Mouse (Mus musculus): Measurements from ENCODE around the gene Rab10.

The Rab10 gene

GRCm38 (mm10) chr12:3309391-3310320 is at the start of gene Rab10:
Rab10 (minus strand) TSS chr12:3309969.
- in situ Hi-C loops (cut with MboI; ENCODE audit: low sequenced_read_pairs) = no loop called here

- in situ Hi-C loops (cut with MboI; ENCODE audit: low sequenced_read_pairs) = loop anchor here (10.0 kb wide), 1 partner anchor 105 kb away; no protein-coding TSS in a partner anchor
Observed at GRCm38 (mm10) chr12:3359302-3359701, 49.5 kb upstream of the Rab10 start.

DNA sequence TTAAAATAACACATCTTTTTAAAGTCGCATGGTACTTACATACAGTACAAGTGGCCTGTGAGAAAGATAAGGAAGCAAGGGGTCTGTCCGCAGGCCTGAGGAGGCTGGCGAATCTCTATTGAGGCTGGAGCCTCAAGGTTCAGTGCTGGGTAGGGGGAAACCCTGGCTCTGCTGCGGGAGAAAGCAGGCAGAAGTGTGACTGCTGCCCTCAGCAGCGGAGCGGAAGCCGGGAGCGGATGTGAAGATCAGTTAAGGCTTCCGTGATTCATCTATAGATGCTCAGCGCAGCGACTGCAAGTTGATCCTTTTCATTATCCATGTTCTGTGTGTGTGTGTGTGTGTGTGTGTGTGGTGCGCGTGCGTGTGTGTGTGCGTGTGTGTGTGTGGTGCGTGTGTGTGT is 47.1 kb upstream of the Rab10 start:
- in situ Hi-C loops (cut with MboI; ENCODE audit: low sequenced_read_pairs) = loop anchor here (10.0 kb wide), 1 partner anchor 102 kb away; no protein-coding TSS in a partner anchor

DNA sequence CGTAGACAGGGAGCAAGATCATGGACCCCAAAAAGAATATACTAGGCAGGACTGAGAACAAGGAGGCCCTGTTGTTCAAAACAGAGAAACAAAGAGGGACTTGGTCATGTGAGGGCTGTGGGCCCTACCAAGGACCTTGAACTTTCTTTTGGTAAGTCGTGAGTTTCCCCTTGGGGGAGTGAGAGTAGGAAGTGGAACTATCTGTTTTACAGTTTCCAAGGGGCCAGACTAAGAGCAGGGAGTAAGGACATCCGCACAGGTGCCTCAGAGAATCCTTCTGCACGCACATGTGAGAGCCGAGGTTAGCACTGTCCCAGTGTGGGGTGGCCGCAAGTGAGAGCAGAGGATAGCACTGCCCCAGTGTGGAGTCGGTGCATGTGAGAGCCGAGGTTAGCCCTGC is 45.3 kb upstream of the Rab10 start:
- in situ Hi-C loops (cut with MboI; ENCODE audit: low sequenced_read_pairs) = loop anchor here (10.0 kb wide), 1 partner anchor 100 kb away; no protein-coding TSS in a partner anchor

- in situ Hi-C loops (cut with MboI; ENCODE audit: low sequenced_read_pairs) = loop anchor here (10.0 kb wide), 1 partner anchor 97 kb away; no protein-coding TSS in a partner anchor
Observed at GRCm38 (mm10) chr12:3352216-3352615, 42.4 kb upstream of the Rab10 start.

- in situ Hi-C loops (cut with MboI; ENCODE audit: low sequenced_read_pairs) = loop anchor here (10.0 kb wide), 1 partner anchor 95 kb away; no protein-coding TSS in a partner anchor
Observed at GRCm38 (mm10) chr12:3350136-3350535, 40.4 kb upstream of the Rab10 start.

- in situ Hi-C loops (cut with MboI; ENCODE audit: low sequenced_read_pairs) = no loop called here
Observed at GRCm38 (mm10) chr12:3349387-3349786, 39.6 kb upstream of the Rab10 start.

GRCm38 (mm10) chr12:3347682-3348081 is 37.9 kb upstream of the Rab10 start:
- in situ Hi-C loops (cut with MboI; ENCODE audit: low sequenced_read_pairs) = no loop called here

- in situ Hi-C loops (cut with MboI; ENCODE audit: low sequenced_read_pairs) = no loop called here
Observed at GRCm38 (mm10) chr12:3345038-3345437, 35.3 kb upstream of the Rab10 start.

GRCm38 (mm10) chr12:3344155-3344554 is 34.4 kb upstream of the Rab10 start:
- in situ Hi-C loops (cut with MboI; ENCODE audit: low sequenced_read_pairs) = no loop called here

- in situ Hi-C loops (cut with MboI; ENCODE audit: low sequenced_read_pairs) = no loop called here
Observed at GRCm38 (mm10) chr12:3338931-3339330, 29.2 kb upstream of the Rab10 start.

- in situ Hi-C loops (cut with MboI; ENCODE audit: low sequenced_read_pairs) = no loop called here
Observed at GRCm38 (mm10) chr12:3329677-3330076, 19.9 kb upstream of the Rab10 start.

- in situ Hi-C loops (cut with MboI; ENCODE audit: low sequenced_read_pairs) = no loop called here
Observed at GRCm38 (mm10) chr12:3325232-3325631, 15.5 kb upstream of the Rab10 start.

DNA sequence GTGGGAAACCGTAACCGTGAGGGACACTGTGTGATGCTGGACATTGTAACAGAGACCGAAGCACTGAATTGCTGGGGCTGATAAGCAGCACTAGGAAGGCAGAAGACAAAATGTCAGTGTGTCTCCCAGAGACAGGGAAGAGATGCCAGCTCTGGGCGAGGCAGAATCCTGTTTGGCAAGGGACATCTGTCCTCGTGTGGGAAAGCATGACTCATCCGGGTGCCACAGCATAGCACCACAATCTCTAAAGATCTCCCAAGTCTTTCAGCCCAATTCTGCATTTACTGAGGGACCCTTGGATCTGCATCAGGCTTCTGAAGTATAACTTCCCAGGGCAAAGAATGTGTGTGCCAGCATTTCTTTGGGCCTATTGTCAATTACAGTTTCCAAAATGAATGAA is 13.5 kb upstream of the Rab10 start:
- in situ Hi-C loops (cut with MboI; ENCODE audit: low sequenced_read_pairs) = no loop called here

- in situ Hi-C loops (cut with MboI; ENCODE audit: low sequenced_read_pairs) = no loop called here
Observed at GRCm38 (mm10) chr12:3319377-3319776, 9.6 kb upstream of the Rab10 start.

GRCm38 (mm10) chr12:3316937-3317336 is 7.2 kb upstream of the Rab10 start:
- in situ Hi-C loops (cut with MboI; ENCODE audit: low sequenced_read_pairs) = no loop called here

- in situ Hi-C loops (cut with MboI; ENCODE audit: low sequenced_read_pairs) = no loop called here
Observed at GRCm38 (mm10) chr12:3316083-3316482, 6.3 kb upstream of the Rab10 start.

DNA sequence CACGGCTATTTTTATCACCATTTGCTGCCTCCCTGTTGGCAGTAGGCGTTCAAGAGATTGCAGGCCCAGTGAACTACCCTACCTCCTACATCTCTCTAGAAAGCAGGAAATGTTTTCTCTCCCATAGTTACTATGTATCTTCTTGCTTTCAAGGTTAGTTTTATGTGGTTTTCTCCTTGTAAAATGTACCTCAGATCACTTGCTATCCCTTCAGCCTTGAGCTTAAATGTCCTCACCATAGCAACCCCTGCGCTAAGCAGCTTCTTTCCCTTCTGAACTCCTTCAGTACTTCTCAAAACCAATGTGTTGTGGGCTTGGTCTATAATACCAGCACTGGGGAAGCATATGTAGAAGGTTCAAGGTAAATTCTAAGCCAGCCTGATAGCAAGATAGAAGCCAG is 3.1 kb upstream of the Rab10 start:
- in situ Hi-C loops (cut with MboI; ENCODE audit: low sequenced_read_pairs) = no loop called here

DNA sequence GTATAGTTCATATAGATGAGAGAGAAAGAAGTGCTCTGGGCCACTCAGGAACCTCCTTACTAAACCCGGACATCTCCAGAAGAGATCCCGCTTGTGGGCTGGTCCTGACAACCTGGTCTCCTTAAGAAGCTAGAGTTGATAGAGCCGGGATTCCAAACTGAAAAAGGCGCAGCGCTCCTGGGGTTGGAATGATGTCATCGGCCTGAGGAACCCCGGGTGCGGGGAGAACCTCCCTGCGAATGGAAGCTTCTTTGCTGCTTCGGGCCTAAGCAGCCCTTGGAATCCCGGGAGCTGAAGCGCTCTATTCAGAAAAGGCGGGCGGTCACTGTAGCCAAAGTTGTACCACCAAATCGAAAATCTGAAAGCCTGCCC is 538 bp upstream of the Rab10 start:
- in situ Hi-C loops (cut with MboI; ENCODE audit: low sequenced_read_pairs) = no loop called here

- in situ Hi-C loops (cut with MboI; ENCODE audit: low sequenced_read_pairs) = no loop called here
Observed at GRCm38 (mm10) chr12:3308541-3309241, 1.1 kb downstream of the Rab10 start.

GRCm38 (mm10) chr12:3307587-3307986 is 2.2 kb downstream of the Rab10 start:
- in situ Hi-C loops (cut with MboI; ENCODE audit: low sequenced_read_pairs) = no loop called here

DNA sequence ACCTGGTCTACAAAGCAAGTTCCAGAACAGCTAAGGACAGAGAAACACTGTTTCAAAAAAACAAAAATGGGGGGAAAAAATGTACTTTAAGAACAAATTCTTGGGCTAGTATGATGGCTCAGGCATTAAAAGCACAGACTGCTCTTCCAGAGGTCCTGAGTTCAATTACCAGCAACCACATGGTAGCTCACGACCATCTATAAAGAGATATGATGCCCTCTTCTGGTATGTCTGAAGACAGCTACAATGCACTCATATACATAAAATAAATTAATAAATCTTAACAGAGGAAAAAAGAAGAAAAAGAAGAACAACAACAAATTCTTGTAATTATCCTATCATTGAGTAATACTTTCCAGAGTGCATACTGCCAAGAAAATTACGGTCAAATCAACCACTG is 4.5 kb downstream of the Rab10 start:
- in situ Hi-C loops (cut with MboI; ENCODE audit: low sequenced_read_pairs) = no loop called here

All from CH12F3 (cell line).